Mouse (Mus musculus) liver, embryonic 14.5 days (tissue): ENCODE measurements around the gene Ror2.

Experiments used
- CTCF ChIP-seq: IDR thresholded peaks from 2 replicates; pipeline ENCODE4 v1.5.1; 2016; ENCODE audit warnings: antibody characterized with exemption, low read depth, control low read depth
- EP300 ChIP-seq: IDR thresholded peaks from 2 replicates; pipeline ENCODE4 v1.6.1; 2016; ENCODE audit warnings: antibody characterized with exemption, low read depth

- TF ChIP-seq CTCF (no peak), EP300 (no peak)
Measured at GRCm38 (mm10) chr13:53323661-53324060, 37.7 kb upstream of the Ror2 start.
